Mouse (Mus musculus) layer of hippocampus, postnatal 25 days (tissue): Measurements from ENCODE around the gene Cct8l1. TPM values are rescaled to one million over a fixed set of nuclear protein-coding genes. Genes with fewer than 3 reads are reported as not detected.

ENCODE experiments used
- total RNA-seq, 2 experiments: library from RNA; stranded (reverse); gene quantifications; 2 replicates each; pipeline ENCODE4 v1.2.3; 2021

The Cct8l1 gene
- total RNA-seq, 2 experiments from 2014 or later = 0.19 TPM; not detected in 1

Other genes with a start within 250 kb of the Cct8l1 start
- gene Kmt2c, start 17.3 kb upstream of the Cct8l1 start, total RNA-seq = 10 to 100 TPM; 68.9 to 87.2 TPM
- 1 to 10 TPM; 4.4 to 5.0 TPM for gene Xrcc2, start 189.8 kb downstream of the Cct8l1 start, total RNA-seq
- gene Actr3b, start 243.9 kb downstream of the Cct8l1 start, total RNA-seq = 100 to 1,000 TPM; 145 to 156 TPM